Mouse (Mus musculus) bone marrow macrophage, adult 2 months (primary cell): ENCODE measurements at regions not wholly inside any gene's neighbourhood (a gene's known extent, or its start where the extent isn't known, plus 50 kb on each side); places are given as distances from the start of the nearest gene placed in this dataset.

Source experiments
- CTCF ChIP-seq: IDR thresholded peaks from 2 replicates; pipeline ENCODE4 v1.5.1; 2012; ENCODE audit warnings: low read depth, mild to moderate bottlenecking, low read length, moderate library complexity
- POLR2A ChIP-seq: IDR thresholded peaks from 2 replicates; pipeline ENCODE4 v1.6.1; 2012; ENCODE audit warnings: mild to moderate bottlenecking, low read depth, low read length, borderline replicate concordance

- no peak for TF ChIP-seq CTCF
- no peak for TF ChIP-seq POLR2A
Measured at GRCm38 (mm10) chr10:37625972-37626757, 487.4 kb upstream of the Marcks start.
